Mouse (Mus musculus): ENCODE results near the gene Parp1. TPM values are rescaled to one million over a fixed set of nuclear protein-coding genes. Genes with fewer than 3 reads are reported as not detected.
"Not testable (repeated sequence)": the region's sequence is repeated elsewhere in the genome, so short reads cannot be mapped to it uniquely, and the experiment has no call there.

Parp1 gene
- polyA plus RNA-seq, 1 experiment from 2014 or later = 105 TPM

- H3K4me2 ChIP-seq = no peak overlapping the region
- no peaks in the 10 kb centered on the region for H3K36me3 ChIP-seq
- H3K9me3 ChIP-seq (replicated peaks) = peaks cover 4% of the 10 kb centered on the region; the same call in 1 of the 2 replicates
- H3K9ac ChIP-seq = no peak overlapping the region
- H3K27ac ChIP-seq (ENCODE audit: poor library complexity, severe bottlenecking) = peak overlapping the region; percentile 74
- 19% methylated on average over 2 of the region's 2 CpGs for WGBS
- ATAC-seq (ENCODE audit: insufficient number of reproducible peaks, low FRiP score) = peak; percentile 51; the same call in 1 of the 2 replicates
- no peaks in the 10 kb centered on the region for H3K27me3 ChIP-seq (replicated peaks)
- peaks cover 16% of the 10 kb centered on the region for H3K4me1 ChIP-seq (replicated peaks)
- H3K4me3 ChIP-seq = no peak overlapping the region
Observed at GRCm38 (mm10) chr1:180626141-180626540, 57.4 kb downstream of the Parp1 start.

GRCm38 (mm10) chr1:180637796-180638195, 69.1 kb downstream of the Parp1 start:
- H3K27ac ChIP-seq (ENCODE audit: poor library complexity, severe bottlenecking); H3K4me3 ChIP-seq; H3K9me3 ChIP-seq (replicated peaks); ATAC-seq (ENCODE audit: insufficient number of reproducible peaks, low FRiP score); H3K27me3 ChIP-seq (replicated peaks); H3K36me3 ChIP-seq; H3K4me2 ChIP-seq; H3K9ac ChIP-seq: not testable (repeated sequence)
- peaks cover 18% of the 10 kb centered on the region for H3K4me1 ChIP-seq (replicated peaks)
- 77% methylated on average over 2 of the region's 2 CpGs for WGBS

GRCm38 (mm10) chr1:180639416-180640401, 71.0 kb downstream of the Parp1 start:
- Histone ChIP-seq H3K4me2 (peak overlapping the region; percentile 87), H3K4me3 (peak overlapping the region; percentile 86), H3K4me1 (replicated peaks) (peaks cover 18% of the 10 kb centered on the region), H3K9me3 (replicated peaks) (no peaks in the 10 kb centered on the region), H3K27ac (ENCODE audit: poor library complexity, severe bottlenecking) (peak overlapping the region; percentile 91), H3K36me3 (peaks cover 7% of the 10 kb centered on the region), H3K27me3 (replicated peaks) (no peaks in the 10 kb centered on the region), H3K9ac (peak overlapping the region; percentile 95)
- no peak for ATAC-seq (ENCODE audit: insufficient number of reproducible peaks, low FRiP score)
- 56% methylated on average over 10 of the region's 10 CpGs for WGBS

GRCm38 (mm10) chr1:180640605-180641125, 71.9 kb downstream of the Parp1 start:
- H3K27ac ChIP-seq (ENCODE audit: poor library complexity, severe bottlenecking) = peak overlapping the region; percentile 91
- H3K36me3 ChIP-seq = peaks cover 7% of the 10 kb centered on the region
- peak; percentile 68; the same call in 1 of the 2 replicates for ATAC-seq (ENCODE audit: insufficient number of reproducible peaks, low FRiP score)
- no peaks in the 10 kb centered on the region for H3K27me3 ChIP-seq (replicated peaks)
- WGBS = 0% methylated on average over 52 of the region's 61 CpGs
- peak overlapping the region; percentile 87 for H3K4me2 ChIP-seq
- H3K4me1 ChIP-seq (replicated peaks) = peaks cover 18% of the 10 kb centered on the region
- H3K9ac ChIP-seq = peak overlapping the region; percentile 95
- no peaks in the 10 kb centered on the region for H3K9me3 ChIP-seq (replicated peaks)
- peak overlapping the region; percentile 86 for H3K4me3 ChIP-seq

GRCm38 (mm10) chr1:180641137-180641517, 72.4 kb downstream of the Parp1 start, which contains the start of gene Lin9:
Gene Lin9 (plus strand): TSS chr1:180641150.
- H3K27me3 ChIP-seq (replicated peaks) = no peaks in the 10 kb centered on the region
- peak within 1 kb of the TSS; percentile 87 for H3K4me2 ChIP-seq
- H3K36me3 ChIP-seq = peaks cover 7% of the 10 kb centered on the region
- under 1% methylated on average over 46 of the region's 47 CpGs for WGBS
- H3K27ac ChIP-seq (ENCODE audit: poor library complexity, severe bottlenecking) = peak within 1 kb of the TSS; percentile 91
- H3K4me3 ChIP-seq = peak within 1 kb of the TSS; percentile 86
- H3K4me1 ChIP-seq (replicated peaks) = peaks cover 18% of the 10 kb centered on the region
- H3K9me3 ChIP-seq (replicated peaks) = no peaks in the 10 kb centered on the region
- peak; percentile 91 for ATAC-seq (ENCODE audit: insufficient number of reproducible peaks, low FRiP score)
- peak within 1 kb of the TSS; percentile 95 for H3K9ac ChIP-seq

- H3K27ac ChIP-seq (ENCODE audit: poor library complexity, severe bottlenecking) = peak overlapping the region; percentile 91
- peak overlapping the region; percentile 95 for H3K9ac ChIP-seq
- H3K4me2 ChIP-seq = peak overlapping the region; percentile 87
- H3K27me3 ChIP-seq (replicated peaks) = no peaks in the 10 kb centered on the region
- peak overlapping the region; percentile 86 for H3K4me3 ChIP-seq
- peak; percentile 66 for ATAC-seq (ENCODE audit: insufficient number of reproducible peaks, low FRiP score)
- peaks cover 7% of the 10 kb centered on the region for H3K36me3 ChIP-seq
- WGBS = 4% methylated on average over 43 of the region's 50 CpGs
- H3K4me1 ChIP-seq (replicated peaks) = peaks cover 18% of the 10 kb centered on the region
- no peaks in the 10 kb centered on the region for H3K9me3 ChIP-seq (replicated peaks)
Observed at GRCm38 (mm10) chr1:180641518-180642227, 72.9 kb downstream of the Parp1 start.

- Histone ChIP-seq H3K36me3 (peaks cover 7% of the 10 kb centered on the region), H3K4me1 (replicated peaks) (peaks cover 16% of the 10 kb centered on the region), H3K27ac (ENCODE audit: poor library complexity, severe bottlenecking) (no peak overlapping the region), H3K9ac (peak overlapping the region; percentile 95), H3K27me3 (replicated peaks) (no peaks in the 10 kb centered on the region), H3K9me3 (replicated peaks) (no peaks in the 10 kb centered on the region), H3K4me2 (peak overlapping the region; percentile 87), H3K4me3 (peak overlapping the region; percentile 86)
- 76% methylated on average over 8 of the region's 8 CpGs for WGBS
- ATAC-seq (ENCODE audit: insufficient number of reproducible peaks, low FRiP score) = no peak
Observed at GRCm38 (mm10) chr1:180642228-180642564, 73.5 kb downstream of the Parp1 start.

Small RNA genes lying within 50 kb of the gene (microRNA-seq; reads per million reads assigned to microRNA genes)
- not detected for gene Mir6904

Other genes with a start within 250 kb of the Parp1 start
- 7.2 and 9.1 TPM in 2 replicates for gene Itpkb, start 238.4 kb upstream of the Parp1 start, polyA plus RNA-seq (2016; fragmentation: Nextera tagmentation; extraction: Ambion mirVana)
- 0.10 and 0.23 TPM in 2 replicates for gene Stum, start 85.4 kb upstream of the Parp1 start, polyA plus RNA-seq (2016; fragmentation: Nextera tagmentation; extraction: Ambion mirVana)
- 18.5 and 19.0 TPM in 2 replicates for gene Lin9, start 72.2 kb downstream of the Parp1 start, polyA plus RNA-seq (2016; fragmentation: Nextera tagmentation; extraction: Ambion mirVana)
- gene Mixl1, start 128.1 kb downstream of the Parp1 start, polyA plus RNA-seq (2016; fragmentation: Nextera tagmentation; extraction: Ambion mirVana) = not detected in 2 replicates
- 29.2 and 29.7 TPM in 2 replicates for gene Acbd3, start 157.1 kb downstream of the Parp1 start, polyA plus RNA-seq (2016; fragmentation: Nextera tagmentation; extraction: Ambion mirVana)
- gene H3f3a, start 245.0 kb downstream of the Parp1 start, polyA plus RNA-seq (2016; fragmentation: Nextera tagmentation; extraction: Ambion mirVana) = 1,616 and 1,670 TPM in 2 replicates